Mouse (Mus musculus) testis, adult 2 months (tissue): ENCODE measurements at regions not wholly inside any gene's neighbourhood (a gene's known extent, or its start where the extent isn't known, plus 50 kb on each side); places are given as distances from the start of the nearest gene placed in this dataset.

Source experiments
- H3K27ac ChIP-seq: fragments of 200-500 bp; 2 replicates; pipeline ENCODE4 v1.5.1; 2012; ENCODE audit warnings: low read depth, low read length; ENCODE audit not compliant: control insufficient read depth, insufficient read depth
- H3K27me3 ChIP-seq: fragments of 200-500 bp; 2 replicates; pipeline ENCODE4 v1.6.1; 2012; ENCODE audit warnings: mild to moderate bottlenecking, low read length, moderate library complexity; ENCODE audit not compliant: control insufficient read depth, insufficient read depth
- H3K36me3 ChIP-seq: fragments of 200-500 bp; 2 replicates; pipeline ENCODE4 v1.6.1; 2012; ENCODE audit warnings: mild to moderate bottlenecking, low read length; ENCODE audit not compliant: control insufficient read depth, insufficient read depth
- H3K4me1 ChIP-seq: fragments of 200-500 bp; 2 replicates; pipeline ENCODE4 v1.6.1; 2012; ENCODE audit warnings: low read length; ENCODE audit not compliant: control insufficient read depth, insufficient read depth
- H3K4me3 ChIP-seq: fragments of 200-500 bp; 2 replicates; pipeline ENCODE4 v1.5.1; 2012; ENCODE audit warnings: low read depth, mild to moderate bottlenecking, low read length, moderate library complexity, mixed read lengths; ENCODE audit not compliant: control insufficient read depth
- CTCF ChIP-seq: fragments of 200-500 bp; IDR thresholded peaks from 2 replicates; pipeline ENCODE4 v1.5.1; 2012; ENCODE audit warnings: low read depth, mild to moderate bottlenecking, inconsistent platforms, low read length, moderate library complexity; ENCODE audit not compliant: control insufficient read depth, insufficient read depth, insufficient replicate concordance
- POLR2A ChIP-seq: fragments of 200-500 bp; IDR thresholded peaks from 2 replicates; pipeline ENCODE4 v1.6.1; 2012; ENCODE audit warnings: low read depth, mild to moderate bottlenecking, inconsistent platforms, low read length, moderate library complexity; ENCODE audit not compliant: control insufficient read depth

- no peaks in the 10 kb centered on the region for H3K27me3 ChIP-seq
- H3K4me1 ChIP-seq = no peaks in the 10 kb centered on the region
- no peak overlapping the region for H3K27ac ChIP-seq
- TF ChIP-seq POLR2A (no peak), CTCF (no peak)
- H3K36me3 ChIP-seq = no peaks in the 10 kb centered on the region
- H3K4me3 ChIP-seq = no peak overlapping the region
Measured at GRCm38 (mm10) chr5:126088251-126088914, 556.8 kb downstream of the Tmem132b start.

DNA sequence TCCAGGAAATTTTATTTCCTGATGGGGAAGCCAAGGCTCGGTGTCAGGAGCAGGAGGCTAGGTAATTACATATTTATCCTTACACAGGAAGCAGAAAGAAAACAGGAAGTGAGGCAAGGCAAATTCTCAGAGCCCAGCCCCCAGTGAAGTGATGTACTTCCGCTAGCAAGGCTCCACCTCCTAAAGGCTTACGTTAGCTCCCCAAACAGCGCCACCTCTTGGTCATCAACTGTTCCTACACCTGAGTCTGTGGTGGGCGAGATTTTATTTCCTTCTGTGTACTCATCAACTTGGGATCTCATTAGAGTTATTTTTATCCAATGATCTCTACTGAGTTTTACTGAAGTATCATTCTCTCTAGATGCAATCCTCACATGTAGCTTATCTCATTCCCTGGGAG, 561.6 kb downstream of the Tmem132b start:
- Histone ChIP-seq H3K27me3 (no peaks in the 10 kb centered on the region), H3K36me3 (no peaks in the 10 kb centered on the region), H3K27ac (no peak overlapping the region), H3K4me3 (no peak overlapping the region; the same call in 1 of the 2 replicates), H3K4me1 (no peaks in the 10 kb centered on the region)
- peak; percentile 86; the same call in 1 of the 2 replicates for TF ChIP-seq CTCF
- TF ChIP-seq POLR2A = no peak

GRCm38 (mm10) chr5:126096616-126097261, 565.2 kb downstream of the Tmem132b start:
- no peaks in the 10 kb centered on the region for H3K27me3 ChIP-seq
- TF ChIP-seq CTCF (no peak), POLR2A (no peak)
- H3K36me3 ChIP-seq = no peaks in the 10 kb centered on the region
- no peaks in the 10 kb centered on the region for H3K4me1 ChIP-seq
- no peak overlapping the region for H3K4me3 ChIP-seq
- no peak overlapping the region for H3K27ac ChIP-seq

DNA sequence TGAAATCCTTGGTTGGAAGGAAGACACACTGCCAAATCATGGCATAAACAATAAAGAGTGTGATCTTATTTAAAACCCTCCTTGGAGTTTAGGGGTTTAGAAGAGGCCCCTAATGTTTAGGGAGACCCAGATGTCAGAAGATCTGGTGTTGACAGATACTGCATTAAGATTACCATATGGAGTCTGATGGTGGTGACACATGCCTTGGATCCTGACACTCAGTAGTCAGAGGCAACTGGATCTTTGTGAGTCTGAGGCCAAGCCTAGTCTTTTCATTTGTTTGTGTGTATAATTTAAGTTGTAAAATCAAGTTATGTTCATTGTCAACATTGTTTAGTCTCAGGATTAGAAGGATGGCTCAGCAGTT, 565.7 kb downstream of the Tmem132b start:
- H3K4me3 ChIP-seq = no peak overlapping the region
- no peak overlapping the region for H3K27ac ChIP-seq
- no peaks in the 10 kb centered on the region for H3K4me1 ChIP-seq
- no peak for TF ChIP-seq POLR2A
- TF ChIP-seq CTCF = no peak
- no peaks in the 10 kb centered on the region for H3K36me3 ChIP-seq
- H3K27me3 ChIP-seq = no peaks in the 10 kb centered on the region

DNA sequence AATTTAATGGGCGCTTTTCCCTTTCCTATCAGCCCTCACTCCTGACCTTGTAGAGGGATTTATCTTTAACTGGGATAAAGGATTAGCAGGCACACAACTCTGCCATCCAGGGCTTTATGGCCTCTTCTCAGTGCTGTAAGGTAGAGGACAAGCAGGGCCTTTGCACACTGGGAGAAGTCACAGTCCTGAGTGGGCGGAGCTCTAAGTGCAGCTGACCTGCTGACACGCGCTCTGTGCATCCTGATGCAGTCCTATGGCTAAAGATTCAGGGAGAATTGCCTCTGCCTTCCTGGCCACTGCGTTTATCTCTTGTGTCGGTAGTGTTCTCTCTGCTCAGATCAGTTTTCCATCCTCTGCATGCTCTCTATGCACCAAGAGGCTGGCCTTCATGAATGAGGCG, 566.9 kb downstream of the Tmem132b start:
- H3K27ac ChIP-seq = no peak overlapping the region; the same call in 1 of the 2 replicates
- TF ChIP-seq POLR2A = no peak
- TF ChIP-seq CTCF = no peak
- no peak overlapping the region for H3K4me3 ChIP-seq
- H3K27me3 ChIP-seq = no peaks in the 10 kb centered on the region
- no peaks in the 10 kb centered on the region for H3K36me3 ChIP-seq
- no peaks in the 10 kb centered on the region for H3K4me1 ChIP-seq

DNA sequence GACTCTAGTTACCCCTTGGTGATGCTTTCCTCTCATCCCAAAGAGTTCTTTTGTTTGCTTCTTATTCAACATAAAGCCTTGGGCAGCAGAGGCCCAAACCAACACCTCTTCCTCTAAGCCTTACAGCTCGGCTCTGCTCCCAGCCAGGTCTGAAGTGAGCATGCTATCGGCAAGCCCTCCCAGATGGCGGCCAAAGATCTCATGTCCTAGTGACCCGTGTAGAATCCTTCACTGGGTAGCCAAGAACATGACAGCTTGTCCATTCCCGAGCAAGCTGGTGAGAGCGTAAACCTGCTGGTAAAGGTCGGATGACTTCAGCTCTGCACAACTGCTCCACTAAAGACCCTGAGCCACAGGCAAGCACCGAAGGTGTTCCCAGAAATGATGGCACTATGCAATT, 568.4 kb downstream of the Tmem132b start:
- H3K36me3 ChIP-seq = no peaks in the 10 kb centered on the region
- H3K4me3 ChIP-seq = no peak overlapping the region
- H3K27me3 ChIP-seq = no peaks in the 10 kb centered on the region
- H3K27ac ChIP-seq = no peak overlapping the region
- no peaks in the 10 kb centered on the region for H3K4me1 ChIP-seq
- TF ChIP-seq POLR2A (no peak), CTCF (no peak)

DNA sequence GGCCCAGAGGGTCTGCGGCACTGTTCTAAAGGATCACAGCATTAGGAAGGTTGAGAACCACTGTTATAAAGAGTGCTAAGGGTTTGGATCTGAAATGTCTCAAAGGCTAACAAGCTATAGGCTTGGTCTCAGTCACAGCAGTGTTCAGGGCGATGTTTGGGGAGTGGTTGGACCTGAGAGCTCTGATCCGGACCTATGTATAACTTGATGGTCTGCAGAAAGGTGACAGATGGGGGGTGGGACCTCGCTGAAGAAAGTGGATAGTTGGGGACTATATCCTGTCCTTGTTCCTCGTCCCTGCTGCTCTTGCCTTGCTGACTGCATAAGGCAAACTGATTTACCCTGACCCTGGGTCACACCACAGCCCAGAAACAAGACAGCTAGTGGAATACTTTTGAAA, 572.9 kb downstream of the Tmem132b start:
- Histone ChIP-seq H3K4me1 (no peaks in the 10 kb centered on the region), H3K36me3 (no peaks in the 10 kb centered on the region), H3K27ac (peak overlapping the region; percentile 32; the same call in 1 of the 2 replicates), H3K4me3 (no peak overlapping the region), H3K27me3 (no peaks in the 10 kb centered on the region)
- TF ChIP-seq CTCF (no peak), POLR2A (no peak)
